Mouse (Mus musculus) bone marrow, adult 2 months (tissue): ENCODE measurements around the gene Mrpl55.

Experiments
- CTCF ChIP-seq: fragments of 200-500 bp; IDR thresholded peaks from 2 replicates; pipeline ENCODE4 v1.5.1; 2011; ENCODE audit warnings: low read length, control low read depth; ENCODE audit not compliant: control insufficient read depth, insufficient read depth
- POLR2A ChIP-seq: fragments of 200-500 bp; IDR thresholded peaks from 2 replicates; pipeline ENCODE4 v1.6.1; 2011; ENCODE audit warnings: low read depth, mild to moderate bottlenecking, control low read depth, low read length, borderline replicate concordance; ENCODE audit not compliant: control insufficient read depth

- TF ChIP-seq POLR2A (peak; percentile 80), CTCF (no peak)
Observed at GRCm38 (mm10) chr11:59208153-59208831, 6.0 kb downstream of the Mrpl55 start, which contains the start of gene 2310033P09Rik.
